Mouse (Mus musculus) liver, embryonic 11.5 days (tissue): ENCODE measurements around the gene Frmd7. TPM values are rescaled to one million over a fixed set of nuclear protein-coding genes. Genes with fewer than 3 reads are reported as not detected.

Experiments used
- ATAC-seq: fragments of 200-750 bp; cut with Nextera tagmentation; replicated peaks from 2 replicates; pipeline ENCODE4 v1.8.0; 2017; ENCODE audit warnings: moderate number of reproducible peaks, mild to moderate bottlenecking, moderate TSS enrichment, moderate library complexity; ENCODE audit not compliant: low FRiP score
- DNase-seq: peaks from one replicate; pipeline ENCODE4 v3.0.0-alpha.2; 2017; ENCODE audit warnings: low spot score
- H3K27ac ChIP-seq: fragments of 300-500 bp; sonication (generic); 2 replicates; pipeline ENCODE4 v1.5.1; 2014; ENCODE audit warnings: mild to moderate bottlenecking, low read depth, low read length, control low read depth
- H3K27me3 ChIP-seq: fragments of 300-500 bp; sonication (generic); replicated peaks from 2 replicates; pipeline ENCODE4 v1.6.1; 2014; ENCODE audit warnings: low read length, mixed read lengths; ENCODE audit not compliant: control insufficient read depth, insufficient read depth
- H3K36me3 ChIP-seq: fragments of 300-500 bp; sonication (generic); 2 replicates; pipeline ENCODE4 v1.6.1; 2014; ENCODE audit warnings: mild to moderate bottlenecking, low read length, moderate library complexity, mixed read lengths; ENCODE audit not compliant: control insufficient read depth, insufficient read depth
- H3K4me1 ChIP-seq: fragments of 300-500 bp; sonication (generic); replicated peaks from 2 replicates; pipeline ENCODE4 v1.6.1; 2014; ENCODE audit warnings: low read length, mixed read lengths; ENCODE audit not compliant: control insufficient read depth, insufficient read depth
- H3K4me2 ChIP-seq: fragments of 300-500 bp; sonication (generic); 2 replicates; pipeline ENCODE4 v1.6.1; 2014; ENCODE audit warnings: mild to moderate bottlenecking, control low read depth, moderate library complexity
- H3K4me3 ChIP-seq: fragments of 300-500 bp; sonication (generic); 2 replicates; pipeline ENCODE4 v1.5.1; 2014; ENCODE audit warnings: low read depth, low read length, control low read depth
- H3K9ac ChIP-seq: fragments of 300-500 bp; sonication (generic); 2 replicates; pipeline ENCODE4 v1.6.1; 2014; ENCODE audit warnings: low read depth, low read length, control low read depth
- H3K9me3 ChIP-seq: fragments of 300-500 bp; sonication (generic); 2 replicates; pipeline ENCODE4 v1.6.1; 2016; ENCODE audit warnings: low read length, inconsistent platforms, mixed read lengths; ENCODE audit not compliant: control insufficient read depth
- WGBS: fragments of 180-500 bp; shearing (Covaris S2); extraction: QIAGEN DNeasy Blood & Tissue Kit; methylation state at CpG from one replicate; pipeline ENCODE4 v1.1.7; 2014; 5-methylcytosine and 5-hydroxymethylcytosine counted together
- polyA plus RNA-seq: library from polyadenylated mRNA; unstranded; fragments of >200 nt; fragmentation: Nextera tagmentation; extraction: Ambion mirVana; gene quantifications from 2 replicates; pipeline ENCODE4 v1.2.1, GENCODE M21; 2014

Gene Frmd7
- polyA plus RNA-seq, 1 experiment from 2014 or later, result 0.99 TPM

DNA sequence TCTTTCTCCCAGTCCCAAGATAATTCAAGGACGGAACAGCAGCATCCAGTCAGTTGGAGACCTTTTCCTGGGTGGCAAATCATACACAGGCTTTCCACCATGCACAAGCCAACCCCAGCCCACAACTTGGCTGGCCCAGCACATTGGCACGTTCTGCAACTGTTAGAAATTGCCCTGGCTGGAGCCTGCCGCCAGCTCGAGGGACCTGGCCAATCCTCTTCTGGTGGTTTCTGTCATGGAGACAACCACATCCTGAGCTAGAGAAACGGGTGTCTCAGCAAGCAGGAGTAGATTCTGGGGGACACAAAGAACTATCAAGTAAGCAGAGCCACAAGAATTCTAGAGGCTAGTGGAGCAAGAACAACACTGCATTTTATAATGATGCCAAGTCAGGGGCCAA, 32.6 kb downstream of the Frmd7 start:
- ATAC-seq, result no peak
- Histone ChIP-seq H3K36me3 (no peaks in the 10 kb centered on the region), H3K4me2 (no peak overlapping the region), H3K9ac (no peak overlapping the region), H3K4me1 (no peaks in the 10 kb centered on the region), H3K27ac (no peak overlapping the region), H3K4me3 (no peak overlapping the region), H3K27me3 (no peaks in the 10 kb centered on the region; the same call in 1 of the 2 replicates), H3K9me3 (no peaks in the 10 kb centered on the region)
- no peak for DNase-seq
- 70% methylated on average over 5 of the region's 5 CpGs for WGBS

- 0 out of 2 replicates have a peak, but pooled peaks cover 3% of the 10 kb centered on the region for H3K27me3 ChIP-seq
- no peak overlapping the region for H3K9ac ChIP-seq
- no peak overlapping the region for H3K4me3 ChIP-seq
- ATAC-seq (no peak), DNase-seq (no peak)
- H3K36me3 ChIP-seq, result no peaks in the 10 kb centered on the region
- H3K9me3 ChIP-seq, result no peaks in the 10 kb centered on the region
- no peaks in the 10 kb centered on the region for H3K4me1 ChIP-seq
- H3K27ac ChIP-seq, result no peak overlapping the region
- 79% methylated on average over 3 of the region's 3 CpGs for WGBS
- no peak overlapping the region for H3K4me2 ChIP-seq
These were observed 39.0 kb downstream of the Frmd7 start for GRCm38 (mm10) chrX:50903497-50903896.

GRCm38 (mm10) chrX:50887999-50888398, 54.5 kb downstream of the Frmd7 start:
- no peak overlapping the region for H3K27ac ChIP-seq
- WGBS, result 88% methylated on average over 2 of the region's 2 CpGs
- no peak for DNase-seq

GRCm38 (mm10) chrX:50874246-50875002, 68.1 kb downstream of the Frmd7 start:
- no peaks in the 10 kb centered on the region for H3K9me3 ChIP-seq
- no peaks in the 10 kb centered on the region for H3K36me3 ChIP-seq
- H3K27me3 ChIP-seq, result no peaks in the 10 kb centered on the region; the same call in 1 of the 2 replicates
- DNase-seq (no peak), ATAC-seq (no peak)
- WGBS, result 80% methylated on average over 6 of the region's 6 CpGs
- no peak overlapping the region for H3K4me3 ChIP-seq
- H3K9ac ChIP-seq, result no peak overlapping the region
- no peaks in the 10 kb centered on the region for H3K4me1 ChIP-seq
- no peak overlapping the region for H3K4me2 ChIP-seq
- no peak overlapping the region for H3K27ac ChIP-seq

More at GRCm38 (mm10) chrX:50887999-50888398, 54.5 kb downstream of the Frmd7 start:
- Histone ChIP-seq H3K9ac (no peak overlapping the region), H3K27me3 (no peaks in the 10 kb centered on the region), H3K4me2 (no peak overlapping the region), H3K9me3 (no peaks in the 10 kb centered on the region), H3K36me3 (no peaks in the 10 kb centered on the region), H3K4me1 (no peaks in the 10 kb centered on the region), H3K4me3 (no peak overlapping the region)
- no peak for ATAC-seq

- no peak overlapping the region for H3K4me2 ChIP-seq
- ATAC-seq, result no peak
- no peak for DNase-seq
- H3K27me3 ChIP-seq, result no peaks in the 10 kb centered on the region
- H3K27ac ChIP-seq, result no peak overlapping the region
- 60% methylated on average over 5 of the region's 5 CpGs for WGBS
- no peaks in the 10 kb centered on the region for H3K36me3 ChIP-seq
- H3K9me3 ChIP-seq, result no peaks in the 10 kb centered on the region
- H3K4me3 ChIP-seq, result no peak overlapping the region
- no peak overlapping the region for H3K9ac ChIP-seq
- no peaks in the 10 kb centered on the region for H3K4me1 ChIP-seq
These were observed 77.8 kb downstream of the Frmd7 start for GRCm38 (mm10) chrX:50864734-50865133.

GRCm38 (mm10) chrX:50863771-50864170, 78.7 kb downstream of the Frmd7 start:
- Histone ChIP-seq H3K4me3 (no peak overlapping the region), H3K4me1 (no peaks in the 10 kb centered on the region), H3K27ac (no peak overlapping the region), H3K36me3 (no peaks in the 10 kb centered on the region), H3K9me3 (no peaks in the 10 kb centered on the region), H3K27me3 (no peaks in the 10 kb centered on the region), H3K9ac (no peak overlapping the region), H3K4me2 (no peak overlapping the region)
- DNase-seq, result no peak
- ATAC-seq, result no peak
- WGBS, result 55% methylated on average over 2 of the region's 2 CpGs

DNA sequence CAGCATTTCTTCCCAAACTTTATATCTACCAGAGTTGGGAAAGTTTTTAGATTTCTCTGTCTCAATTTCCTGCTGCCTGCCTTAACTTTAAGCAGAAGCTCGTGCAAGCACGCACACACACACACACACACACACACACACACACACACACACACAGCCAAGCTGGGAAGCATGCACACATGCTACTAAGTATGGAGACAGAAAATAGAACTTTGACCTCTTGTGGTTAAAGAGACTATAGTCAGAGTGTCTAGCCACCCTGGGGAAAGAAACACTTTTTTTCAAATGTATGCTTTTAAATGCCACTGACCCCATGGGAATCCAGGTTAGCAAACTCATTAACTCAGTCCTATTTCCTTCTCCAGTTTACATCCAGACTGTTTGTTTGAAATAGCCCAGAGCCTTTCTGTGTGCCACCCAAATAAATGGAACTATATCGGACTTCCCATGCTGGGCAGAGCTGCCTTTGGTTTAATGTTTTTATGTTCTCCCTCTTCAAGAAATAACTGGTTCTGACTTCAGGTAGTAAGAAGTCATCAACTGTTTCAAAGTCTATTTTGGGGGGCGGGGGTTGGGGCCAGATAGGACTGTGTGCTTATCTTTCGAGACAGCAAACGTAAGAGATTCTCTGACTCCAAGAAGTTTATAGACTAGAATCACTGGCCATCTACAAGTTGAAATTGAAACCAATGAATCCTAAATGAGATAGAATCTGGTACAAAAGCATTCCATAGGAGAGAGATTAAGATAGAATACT, 91.9 kb downstream of the Frmd7 start:
- no peaks in the 10 kb centered on the region for H3K27me3 ChIP-seq
- no peak overlapping the region for H3K9ac ChIP-seq
- no peak overlapping the region for H3K27ac ChIP-seq
- no peaks in the 10 kb centered on the region for H3K36me3 ChIP-seq
- no peaks in the 10 kb centered on the region for H3K4me1 ChIP-seq
- no peak for ATAC-seq
- 59% methylated on average over 6 of the region's 6 CpGs for WGBS
- no peak for DNase-seq
- no peaks in the 10 kb centered on the region for H3K9me3 ChIP-seq
- H3K4me2 ChIP-seq, result no peak overlapping the region
- H3K4me3 ChIP-seq, result no peak overlapping the region
